Mouse (Mus musculus) bone marrow, adult 2 months (tissue): ENCODE results near the gene Lmnb2. TPM values are rescaled to one million over a fixed set of nuclear protein-coding genes. Genes with fewer than 3 reads are reported as not detected.
A peak's percentile ranks its signal among the peaks of the same experiment; 100 is the strongest.

Experiments
- H3K27ac ChIP-seq: fragments of 200-500 bp; 2 replicates; pipeline ENCODE4 v1.5.1; 2012; ENCODE audit warnings: low read depth, mild to moderate bottlenecking, control low read depth, inconsistent platforms, low read length; ENCODE audit not compliant: control insufficient read depth, poor library complexity, insufficient read depth
- H3K4me1 ChIP-seq: fragments of 200-500 bp; 2 replicates; pipeline ENCODE4 v1.6.1; 2011; ENCODE audit warnings: low read length; ENCODE audit not compliant: control insufficient read depth, insufficient read depth
- H3K4me3 ChIP-seq: fragments of 200-500 bp; replicated peaks from 2 replicates; pipeline ENCODE3; 2011; ENCODE audit warnings: mild to moderate bottlenecking, low read depth, low read length, control low read depth; ENCODE audit not compliant: control insufficient read depth
- CTCF ChIP-seq: fragments of 200-500 bp; IDR thresholded peaks from 2 replicates; pipeline ENCODE4 v1.5.1; 2011; ENCODE audit warnings: low read length, control low read depth; ENCODE audit not compliant: control insufficient read depth, insufficient read depth
- POLR2A ChIP-seq: fragments of 200-500 bp; IDR thresholded peaks from 2 replicates; pipeline ENCODE4 v1.6.1; 2011; ENCODE audit warnings: low read depth, mild to moderate bottlenecking, control low read depth, low read length, borderline replicate concordance; ENCODE audit not compliant: control insufficient read depth
- WGBS: fragments of 180-500 bp; shearing (Covaris S2); methylation state at CpG from one replicate; pipeline ENCODE4 v1.1.7; 2018; 5-methylcytosine and 5-hydroxymethylcytosine counted together
- polyA plus RNA-seq: library from polyadenylated mRNA; stranded (reverse); fragments of >200 nt; gene quantifications from 2 replicates; pipeline ENCODE4 v1.2.4, GENCODE M21; 2011; ENCODE audit warnings: low replicate concordance; ENCODE audit not compliant: missing spikeins, insufficient read depth, insufficient read length

The Lmnb2 gene
- polyA plus RNA-seq, 1 experiment = 29.8 TPM

DNA sequence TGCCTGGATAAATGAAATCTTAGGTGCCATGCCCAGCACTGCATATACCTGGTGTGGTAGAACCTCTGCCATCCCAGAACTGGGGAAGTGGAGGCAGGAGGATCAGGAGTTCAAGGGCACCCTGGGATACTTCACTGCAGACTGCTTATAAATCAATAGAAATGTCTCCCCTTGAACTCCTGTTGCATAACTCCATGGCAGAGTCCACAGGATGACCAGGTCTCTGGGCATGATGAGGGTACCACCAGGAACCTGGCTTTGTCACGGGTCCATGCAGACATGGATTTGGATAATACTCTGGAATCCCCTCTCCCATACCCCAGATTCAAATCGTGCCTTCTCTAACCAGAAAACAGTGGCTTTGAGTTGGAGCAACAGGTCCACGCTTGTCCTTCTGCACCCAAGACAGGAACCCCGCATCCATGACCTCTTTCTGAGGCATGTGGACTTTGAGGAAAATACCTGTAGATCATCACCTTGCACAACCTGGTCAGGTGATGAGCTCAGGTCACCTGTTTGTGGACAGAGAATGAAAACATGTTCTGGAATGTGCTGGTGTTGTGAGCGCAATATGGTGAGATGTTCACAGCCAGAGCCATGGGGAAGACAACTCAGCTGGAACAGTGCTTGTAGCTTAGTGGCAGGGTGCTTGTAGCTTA, 41.1 kb upstream of the Lmnb2 start:
- H3K4me3 ChIP-seq = no peak overlapping the region
- WGBS = 82% methylated on average over 5 of the region's 5 CpGs
- no peaks in the 10 kb centered on the region; the same call in 1 of the 2 replicates for H3K4me1 ChIP-seq
- no peak for TF ChIP-seq CTCF
- TF ChIP-seq POLR2A = no peak
- H3K27ac ChIP-seq = no peak overlapping the region

DNA sequence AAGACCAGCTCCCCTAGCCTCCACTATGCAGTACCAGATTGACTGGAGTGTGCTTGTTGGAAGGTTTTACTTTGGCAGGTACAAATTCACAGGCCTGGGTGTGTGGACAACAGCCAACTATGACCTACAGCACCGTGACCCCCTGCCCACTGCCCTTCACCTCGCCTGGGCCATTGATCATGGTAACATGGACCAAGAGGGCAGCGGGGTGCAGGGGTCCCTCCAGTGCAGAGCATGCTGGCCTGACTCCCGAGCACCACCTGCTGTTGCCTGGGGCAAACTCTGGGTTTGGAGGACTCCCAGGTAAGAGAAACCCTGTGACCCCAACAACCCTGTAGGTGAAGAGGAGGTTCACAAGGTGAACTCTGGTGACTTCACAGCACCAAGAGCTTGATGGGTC, 39.7 kb upstream of the Lmnb2 start:
- Histone ChIP-seq H3K4me1 (no peaks in the 10 kb centered on the region), H3K27ac (no peak overlapping the region), H3K4me3 (no peak overlapping the region)
- 75% methylated on average over 4 of the region's 4 CpGs for WGBS
- TF ChIP-seq CTCF (no peak), POLR2A (no peak)

DNA sequence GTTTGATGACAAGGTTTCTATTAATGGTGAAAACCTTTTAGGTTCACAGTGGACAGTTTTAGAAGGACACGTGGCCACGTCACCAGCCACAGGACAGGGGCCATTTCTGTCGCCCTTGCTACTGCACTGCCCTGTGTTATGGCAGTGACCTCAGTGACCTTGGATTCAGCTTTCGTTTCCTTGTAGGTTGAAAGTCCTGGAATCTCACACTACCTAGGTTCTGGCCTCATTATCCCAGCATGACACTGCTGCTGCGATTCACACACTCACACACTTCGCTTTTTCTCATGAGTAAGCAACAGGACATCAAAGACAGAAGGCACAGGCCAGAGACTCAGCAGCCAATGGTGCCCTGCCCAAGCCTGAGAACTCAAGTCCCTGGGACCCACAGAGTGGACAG, 38.9 kb upstream of the Lmnb2 start:
- H3K4me3 ChIP-seq = no peak overlapping the region
- H3K4me1 ChIP-seq = no peaks in the 10 kb centered on the region
- TF ChIP-seq CTCF (no peak), POLR2A (no peak)
- 82% methylated on average over 6 of the region's 6 CpGs for WGBS
- no peak overlapping the region for H3K27ac ChIP-seq

DNA sequence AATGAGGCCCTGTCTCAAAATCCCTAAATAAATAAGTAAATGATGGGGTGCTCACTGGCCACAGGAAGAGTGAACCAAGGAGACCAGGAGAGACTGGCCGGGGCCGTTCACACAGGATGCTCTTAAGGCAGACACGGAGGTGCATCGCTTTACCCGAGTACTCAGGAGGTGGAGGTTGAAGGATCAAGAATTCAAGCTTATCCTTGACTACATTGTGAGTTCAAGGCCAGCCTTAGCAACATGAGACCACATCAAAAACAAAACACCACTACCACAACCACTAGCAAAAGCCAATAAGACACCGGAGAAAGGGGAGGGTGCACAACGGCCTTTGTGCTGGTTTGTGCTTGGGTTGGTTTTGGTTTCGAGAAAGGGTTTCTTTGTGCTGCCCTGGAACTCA, 38.3 kb upstream of the Lmnb2 start:
- no peaks in the 10 kb centered on the region for H3K4me1 ChIP-seq
- 85% methylated on average over 8 of the region's 8 CpGs for WGBS
- TF ChIP-seq POLR2A (no peak), CTCF (no peak)
- H3K4me3 ChIP-seq = no peak overlapping the region
- no peak overlapping the region for H3K27ac ChIP-seq

DNA sequence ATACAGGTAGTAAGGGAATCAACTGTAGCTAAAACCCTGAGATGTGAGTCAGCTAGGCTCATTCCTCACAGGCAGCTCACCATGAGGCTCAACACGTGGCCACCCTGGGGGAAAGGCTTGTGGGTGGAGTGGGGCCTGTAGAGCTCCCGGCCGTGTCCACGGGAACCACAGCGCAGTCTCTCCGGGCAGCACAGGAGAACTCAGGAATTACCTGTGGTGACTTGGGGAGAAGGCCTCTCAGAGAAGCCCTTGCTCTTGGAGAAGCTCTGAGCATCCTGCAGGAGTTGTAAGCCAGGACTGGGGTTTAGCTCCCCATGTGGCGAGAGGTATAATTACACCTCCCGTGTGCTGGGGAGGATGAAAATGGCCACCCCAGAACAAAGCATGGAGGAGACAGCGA, 37.5 kb upstream of the Lmnb2 start:
- 23% methylated on average over 9 of the region's 9 CpGs for WGBS
- Histone ChIP-seq H3K4me3 (no peak overlapping the region), H3K4me1 (no peaks in the 10 kb centered on the region), H3K27ac (no peak overlapping the region)
- TF ChIP-seq CTCF (peak; percentile 79), POLR2A (no peak)

DNA sequence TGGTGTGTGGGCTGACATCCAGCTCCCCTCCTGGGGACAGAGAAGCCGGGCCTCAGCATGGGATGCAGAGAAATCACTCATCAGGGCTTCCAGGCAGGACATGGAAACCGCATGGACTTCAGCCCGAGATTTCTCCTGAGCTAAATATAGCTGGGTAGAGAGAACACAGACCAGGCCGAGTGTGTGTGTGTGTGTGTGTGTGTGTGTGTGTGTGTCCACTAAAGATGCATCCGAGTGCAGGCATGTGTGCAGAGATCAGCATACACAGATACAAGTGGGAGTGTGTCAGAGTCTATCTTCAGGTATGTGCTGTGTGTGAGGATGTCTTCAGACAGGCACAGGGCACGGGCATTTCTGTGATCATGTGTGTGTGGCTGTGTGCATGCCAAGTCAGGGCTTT, 36.8 kb upstream of the Lmnb2 start:
- no peaks in the 10 kb centered on the region for H3K4me1 ChIP-seq
- no peak overlapping the region for H3K4me3 ChIP-seq
- 76% methylated on average over 6 of the region's 6 CpGs for WGBS
- H3K27ac ChIP-seq = no peak overlapping the region
- TF ChIP-seq CTCF (no peak), POLR2A (no peak)

DNA sequence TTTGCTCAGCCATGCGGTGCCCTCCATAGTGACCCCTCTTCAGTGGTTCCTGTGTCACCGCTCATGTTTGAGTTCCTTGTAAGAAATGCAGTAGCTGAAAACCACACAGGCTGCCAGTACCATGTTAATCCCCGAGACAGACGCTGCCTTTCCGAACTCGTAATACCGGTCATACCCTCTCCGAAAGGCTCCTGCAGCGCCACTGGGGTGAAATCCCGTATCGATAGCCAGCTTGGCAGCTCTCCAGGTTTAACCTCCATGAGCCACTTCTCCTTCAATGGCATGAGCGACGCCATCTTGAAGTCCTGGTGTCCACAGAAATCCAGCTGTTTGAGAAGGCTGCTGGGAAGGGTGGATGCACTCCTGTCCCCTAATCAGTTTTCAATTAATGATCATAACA, 36.4 kb upstream of the Lmnb2 start:
- Histone ChIP-seq H3K4me3 (no peak overlapping the region), H3K4me1 (no peaks in the 10 kb centered on the region), H3K27ac (no peak overlapping the region)
- TF ChIP-seq CTCF = no peak
- TF ChIP-seq POLR2A = no peak
- 90% methylated on average over 13 of the region's 13 CpGs for WGBS

DNA sequence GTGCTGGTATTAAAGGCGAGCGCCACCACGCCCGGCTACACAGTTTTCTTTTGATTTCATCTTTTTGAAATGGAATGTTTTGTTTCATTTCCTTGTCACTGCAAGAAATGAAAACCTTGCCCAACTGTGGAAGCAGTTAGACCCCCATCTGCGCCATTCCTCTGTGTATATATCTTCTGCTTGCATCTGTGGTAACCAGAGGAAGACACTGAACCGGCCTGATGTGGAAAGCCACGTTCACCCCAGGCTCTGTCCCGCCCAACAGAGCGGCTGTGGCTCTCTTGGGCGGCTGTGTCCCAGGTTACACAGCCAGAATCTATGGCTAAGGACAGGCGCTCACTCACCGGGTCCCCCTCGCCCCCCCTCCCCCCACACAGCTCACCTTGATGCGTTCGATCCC, 34.4 kb upstream of the Lmnb2 start:
- WGBS = 37% methylated on average over 15 of the region's 15 CpGs
- TF ChIP-seq CTCF = no peak
- no peak for TF ChIP-seq POLR2A
- no peak overlapping the region for H3K4me3 ChIP-seq
- H3K27ac ChIP-seq = no peak overlapping the region
- H3K4me1 ChIP-seq = no peaks in the 10 kb centered on the region
